In the genomic region with DNA sequence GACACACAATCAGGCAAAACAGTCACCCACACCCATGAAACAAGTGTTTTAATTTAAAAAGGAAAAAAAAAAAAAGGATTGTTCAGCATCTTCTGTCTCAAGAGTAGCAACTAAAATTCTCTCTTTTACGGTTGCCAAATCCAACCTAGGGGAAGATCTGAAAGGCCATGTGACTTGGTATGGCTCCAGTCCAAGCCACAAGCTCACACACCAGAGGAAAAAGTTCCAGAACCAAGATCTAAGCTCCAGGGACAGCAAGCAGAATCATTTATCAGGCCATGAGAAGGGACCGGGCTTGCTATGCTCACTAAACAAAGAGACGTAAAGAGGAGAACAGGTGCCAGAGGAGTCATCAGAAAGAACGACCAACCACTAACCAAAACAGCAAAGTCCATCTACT, we compare ENCODE assay signal across 9 mouse cellular contexts. TPM values are rescaled to one million over a fixed set of nuclear protein-coding genes. Genes with fewer than 3 reads are reported as not detected.
DNase-seq lines count a peak whose midpoint lies in the region; ATAC-seq and TF ChIP-seq lines count a peak whose summit lies in the region.
"Had no signal": no experiment of that assay in that cellular context is flagged by ENCODE, and none has a peak within 500 bp of the region (broad histone marks: within the 10 kb centered on the region; RNA-seq: fewer than 3 reads in every experiment).

No protein-coding gene starts in this region.

- H3K27ac ChIP-seq in hindbrain, embryonic 11.5 days (ENCODE audit: low read depth, low read length): no peak overlapping the region
- no peak overlapping the region for H3K27ac ChIP-seq in liver, embryonic 14.5 days
- H3K27ac ChIP-seq in stomach, embryonic 14.5 days (ENCODE audit: low read length): peak overlapping the region; percentile 33; the same call in 1 of the 2 replicates

- no peaks in the 10 kb centered on the region for H3K27me3 ChIP-seq in erythroblast, embryonic 14.5 days (ENCODE audit: control insufficient read depth)
- no peaks in the 10 kb centered on the region for H3K27me3 ChIP-seq in hindbrain, embryonic 11.5 days (ENCODE audit: control insufficient read depth, insufficient read depth, low read length)
- no peaks in the 10 kb centered on the region for H3K27me3 ChIP-seq in liver, embryonic 14.5 days (ENCODE audit: control insufficient read depth, insufficient read depth, low read length)
- no peaks in the 10 kb centered on the region for H3K27me3 ChIP-seq in stomach, embryonic 14.5 days (ENCODE audit: control insufficient read depth, insufficient read depth, low read length)
- H3K27me3 ChIP-seq: Patski had no signal

- TF ChIP-seq POLR2A in brain, embryonic 14.5 days (IDR thresholded peaks at IDR 0.05; ENCODE audit: borderline replicate concordance, extremely low read depth, insufficient read depth, insufficient read length, poor library complexity, severe bottlenecking): no peak

- peaks cover 49% of the 10 kb centered on the region for H3K4me1 ChIP-seq in erythroblast, embryonic 14.5 days (ENCODE audit: control insufficient read depth)
- H3K4me1 ChIP-seq in hindbrain, embryonic 11.5 days (replicated peaks; ENCODE audit: control insufficient read depth, insufficient read depth, low read length): no peaks in the 10 kb centered on the region
- peaks cover 18 to 20% of the 10 kb centered on the region in 2 experiments for H3K4me1 ChIP-seq in liver, embryonic 14.5 days (replicated peaks; ENCODE audit: control insufficient read depth in 2 of 2, insufficient read depth in 2 of 2, low read length in 1 of 2)
- peaks cover 15% of the 10 kb centered on the region; the same call in 1 of the 2 replicates for H3K4me1 ChIP-seq in stomach, embryonic 14.5 days (ENCODE audit: control insufficient read depth, insufficient read depth, low read length)

- DNase-seq in brain, embryonic 14.5 days (ENCODE audit: low read depth): peak; percentile 17
- DNase-seq in hindbrain, embryonic 11.5 days (ENCODE audit: low spot score): no peak
- DNase-seq in liver, embryonic 14.5 days (ENCODE audit: low read depth in 3 of 3, low spot score in 3 of 3): no peak
- no peak for DNase-seq in urinary bladder, postnatal 4 days (ENCODE audit: low spot score in 2 of 2)
- DNase-seq in layer of hippocampus, postnatal 10 days (ENCODE audit: low spot score in 2 of 2): no peak

- TF ChIP-seq CTCF in brain, embryonic 14.5 days (IDR thresholded peaks at IDR 0.05; ENCODE audit: borderline replicate concordance, extremely low read depth, insufficient read depth, insufficient read length): no peak
- TF ChIP-seq CTCF in liver, embryonic 14.5 days (IDR thresholded peaks at IDR 0.05; ENCODE audit: low read depth): no peak

- no peak for ATAC-seq in erythroblast, adult 5-6 weeks (replicated peaks; ENCODE audit: low FRiP score, poor library complexity, severe bottlenecking)
- no peak for ATAC-seq in hindbrain, embryonic 11.5 days (ENCODE audit: low FRiP score)
- ATAC-seq in liver, embryonic 14.5 days (ENCODE audit: insufficient read depth): no peak
- no peak for ATAC-seq in stomach, embryonic 14.5 days (ENCODE audit: insufficient number of reproducible peaks, insufficient read depth, low FRiP score, low read depth)
- ATAC-seq: Patski had no signal

- peak overlapping the region; percentile 88 for H3K4me3 ChIP-seq in erythroblast, embryonic 14.5 days (replicated peaks)
- peak overlapping the region; percentile 75; the same call in 1 of the 2 replicates for H3K4me3 ChIP-seq in hindbrain, embryonic 11.5 days (ENCODE audit: low read depth, low read length)
- peak overlapping the region; percentile 48 to 77 for H3K4me3 ChIP-seq in liver, embryonic 14.5 days (ENCODE audit: insufficient read depth in 1 of 2, low read depth in 2 of 2, low read length in 2 of 2)
- H3K4me3 ChIP-seq in stomach, embryonic 14.5 days (ENCODE audit: low read depth, low read length): peak overlapping the region; percentile 53; the same call in 1 of the 2 replicates

- TF ChIP-seq EP300 in liver, embryonic 14.5 days (IDR thresholded peaks at IDR 0.05; ENCODE audit: low read depth): no peak

- no peak overlapping the region for H3K9ac ChIP-seq in hindbrain, embryonic 11.5 days (ENCODE audit: low read depth, low read length)
- H3K9ac ChIP-seq in liver, embryonic 14.5 days (replicated peaks): peak overlapping the region; percentile 75
- H3K9ac ChIP-seq in stomach, embryonic 14.5 days (replicated peaks; ENCODE audit: low read depth, low read length): 0 out of 2 replicates have a peak overlapping the region, but pooled peaks have one; percentile 21

- WGBS in hindbrain, embryonic 11.5 days: 57% methylated on average over 4 of the region's 4 CpGs
- 27% methylated on average over 4 of the region's 4 CpGs for whole genome bisulfite sequencing in liver, embryonic 14.5 days (ENCODE audit: insufficient replicate concordance)
- WGBS in stomach, embryonic 14.5 days: 24% methylated on average over 4 of the region's 4 CpGs

- H3K9me3 ChIP-seq in erythroblast, embryonic 14.5 days (ENCODE audit: control insufficient read depth, low read length): no peaks in the 10 kb centered on the region
- no peaks in the 10 kb centered on the region for H3K9me3 ChIP-seq in hindbrain, embryonic 11.5 days (ENCODE audit: control insufficient read depth, low read length)
- H3K9me3 ChIP-seq in liver, embryonic 14.5 days (ENCODE audit: control insufficient read depth, low read length): no peaks in the 10 kb centered on the region
- H3K9me3 ChIP-seq in stomach, embryonic 14.5 days (ENCODE audit: control insufficient read depth, low read depth, low read length): no peaks in the 10 kb centered on the region

- peaks cover 27% of the 10 kb centered on the region for H3K36me3 ChIP-seq in erythroblast, embryonic 14.5 days (ENCODE audit: control insufficient read depth)
- no peaks in the 10 kb centered on the region for H3K36me3 ChIP-seq in hindbrain, embryonic 11.5 days (ENCODE audit: control insufficient read depth, insufficient read depth, low read length)
- no peaks in the 10 kb centered on the region for H3K36me3 ChIP-seq in liver, embryonic 14.5 days (replicated peaks; ENCODE audit: control insufficient read depth, insufficient read depth, low read depth)
- H3K36me3 ChIP-seq in stomach, embryonic 14.5 days (ENCODE audit: control insufficient read depth, insufficient read depth, low read length): no peaks in the 10 kb centered on the region

- peak overlapping the region; percentile 32 for H3K4me2 ChIP-seq in hindbrain, embryonic 11.5 days (replicated peaks; ENCODE audit: low read depth, low read length)
- H3K4me2 ChIP-seq in liver, embryonic 14.5 days (ENCODE audit: low read depth): peak overlapping the region; percentile 68
- H3K4me2 ChIP-seq in stomach, embryonic 14.5 days (replicated peaks; ENCODE audit: low read depth, low read length): peak overlapping the region; percentile 65

RNA-seq across cellular contexts. Expression of gene Fam53a, which starts 1.5 kb away (rescaled TPM):
- 5.3 and 5.7 TPM in 2 replicates for polyA plus RNA-seq in erythroblast, embryonic 14.5 days (2012)
- total RNA-seq in erythroblast, adult 5-6 weeks (2015; ENCODE audit: low replicate concordance): 3.3 and 6.1 TPM in 2 replicates
- total RNA-seq in erythroblast, adult 5-6 weeks (2017; ENCODE audit: low replicate concordance): 2.5 and 3.3 TPM in 2 replicates
- polyA plus RNA-seq in brain, embryonic 14.5 days (2012; rRNA removed): 17.9 and 19.9 TPM in 2 replicates
- polyA plus RNA-seq in hindbrain, embryonic 11.5 days (2014; fragmentation: Nextera tagmentation; extraction: Ambion mirVana): 50.3 and 52.3 TPM in 2 replicates
- polyA plus RNA-seq in liver, embryonic 14.5 days (2012; rRNA removed): 7.3 and 7.9 TPM in 2 replicates
- polyA plus RNA-seq in liver, embryonic 14.5 days (2014; fragmentation: Nextera tagmentation; extraction: Ambion mirVana): 17.9 and 21.9 TPM in 2 replicates
- 66.0 and 66.8 TPM in 2 replicates for polyA plus RNA-seq in stomach, embryonic 14.5 days (2014; fragmentation: Nextera tagmentation; extraction: Ambion mirVana)
- total RNA-seq in layer of hippocampus, postnatal 10 days (2021): 10 to 100 TPM; 20.4 to 24.0 TPM

RNA-seq across cellular contexts. Expression of gene Gm9903, which starts 1.8 kb away (rescaled TPM):
- not detected in 2 replicates for polyA plus RNA-seq in erythroblast, embryonic 14.5 days (2012)
- not detected in 2 replicates for total RNA-seq in erythroblast, adult 5-6 weeks (2015; ENCODE audit: low replicate concordance)
- not detected in 2 replicates for total RNA-seq in erythroblast, adult 5-6 weeks (2017; ENCODE audit: low replicate concordance)
- polyA plus RNA-seq in brain, embryonic 14.5 days (2012; rRNA removed): 0.98 and 1.00 TPM in 2 replicates
- polyA plus RNA-seq in hindbrain, embryonic 11.5 days (2014; fragmentation: Nextera tagmentation; extraction: Ambion mirVana): 0.66 and 0.94 TPM in 2 replicates
- polyA plus RNA-seq in liver, embryonic 14.5 days (2012; rRNA removed): 0.06 and 0.18 TPM in 2 replicates
- polyA plus RNA-seq in liver, embryonic 14.5 days (2014; fragmentation: Nextera tagmentation; extraction: Ambion mirVana): not detected in 2 replicates
- 0.32 and 0.42 TPM in 2 replicates for polyA plus RNA-seq in stomach, embryonic 14.5 days (2014; fragmentation: Nextera tagmentation; extraction: Ambion mirVana)
- total RNA-seq in layer of hippocampus, postnatal 10 days (2021): under 1 TPM in 1 of 2 experiments, not detected in 1; 0.73 TPM

RNA-seq across cellular contexts. Expression of gene Slbp, which starts 24.4 kb away (rescaled TPM):
- polyA plus RNA-seq in erythroblast, embryonic 14.5 days (2012): 70.9 and 94.3 TPM in 2 replicates
- total RNA-seq in erythroblast, adult 5-6 weeks (2015; ENCODE audit: low replicate concordance): 123 and 133 TPM in 2 replicates
- total RNA-seq in erythroblast, adult 5-6 weeks (2017; ENCODE audit: low replicate concordance): 192 and 271 TPM in 2 replicates
- 66.6 and 72.1 TPM in 2 replicates for polyA plus RNA-seq in brain, embryonic 14.5 days (2012; rRNA removed)
- polyA plus RNA-seq in hindbrain, embryonic 11.5 days (2014; fragmentation: Nextera tagmentation; extraction: Ambion mirVana): 257 and 262 TPM in 2 replicates
- polyA plus RNA-seq in liver, embryonic 14.5 days (2012; rRNA removed): 97.1 and 155 TPM in 2 replicates
- polyA plus RNA-seq in liver, embryonic 14.5 days (2014; fragmentation: Nextera tagmentation; extraction: Ambion mirVana): 290 and 309 TPM in 2 replicates
- 223 TPM in 2 replicates for polyA plus RNA-seq in stomach, embryonic 14.5 days (2014; fragmentation: Nextera tagmentation; extraction: Ambion mirVana)
- total RNA-seq in layer of hippocampus, postnatal 10 days (2021): 10 to 100 TPM; 28.7 to 31.7 TPM

RNA-seq across cellular contexts. Expression of gene Tacc3, which starts 30.0 kb away (rescaled TPM):
- polyA plus RNA-seq in erythroblast, embryonic 14.5 days (2012): 9.4 and 11.6 TPM in 2 replicates
- 58.2 and 84.0 TPM in 2 replicates for total RNA-seq in erythroblast, adult 5-6 weeks (2015; ENCODE audit: low replicate concordance)
- total RNA-seq in erythroblast, adult 5-6 weeks (2017; ENCODE audit: low replicate concordance): 72.4 and 139 TPM in 2 replicates
- polyA plus RNA-seq in brain, embryonic 14.5 days (2012; rRNA removed): 33.1 and 48.6 TPM in 2 replicates
- polyA plus RNA-seq in hindbrain, embryonic 11.5 days (2014; fragmentation: Nextera tagmentation; extraction: Ambion mirVana): 232 and 255 TPM in 2 replicates
- polyA plus RNA-seq in liver, embryonic 14.5 days (2012; rRNA removed): 50.4 and 69.1 TPM in 2 replicates
- polyA plus RNA-seq in liver, embryonic 14.5 days (2014; fragmentation: Nextera tagmentation; extraction: Ambion mirVana): 138 and 152 TPM in 2 replicates
- polyA plus RNA-seq in stomach, embryonic 14.5 days (2014; fragmentation: Nextera tagmentation; extraction: Ambion mirVana): 168 and 174 TPM in 2 replicates
- 10 to 100 TPM; 12.4 to 14.1 TPM for total RNA-seq in layer of hippocampus, postnatal 10 days (2021)

RNA-seq across cellular contexts. Expression of gene Tmem129, which starts 30.2 kb away (rescaled TPM):
- 1.2 and 2.2 TPM in 2 replicates for polyA plus RNA-seq in erythroblast, embryonic 14.5 days (2012)
- total RNA-seq in erythroblast, adult 5-6 weeks (2015; ENCODE audit: low replicate concordance): 10.0 and 12.3 TPM in 2 replicates
- total RNA-seq in erythroblast, adult 5-6 weeks (2017; ENCODE audit: low replicate concordance): 10.1 and 14.2 TPM in 2 replicates
- polyA plus RNA-seq in brain, embryonic 14.5 days (2012; rRNA removed): 27.8 and 40.9 TPM in 2 replicates
- 37.2 and 39.0 TPM in 2 replicates for polyA plus RNA-seq in hindbrain, embryonic 11.5 days (2014; fragmentation: Nextera tagmentation; extraction: Ambion mirVana)
- 17.4 and 17.7 TPM in 2 replicates for polyA plus RNA-seq in liver, embryonic 14.5 days (2012; rRNA removed)
- 19.4 and 22.1 TPM in 2 replicates for polyA plus RNA-seq in liver, embryonic 14.5 days (2014; fragmentation: Nextera tagmentation; extraction: Ambion mirVana)
- polyA plus RNA-seq in stomach, embryonic 14.5 days (2014; fragmentation: Nextera tagmentation; extraction: Ambion mirVana): 36.3 and 39.8 TPM in 2 replicates
- 10 to 100 TPM; 21.4 to 22.4 TPM for total RNA-seq in layer of hippocampus, postnatal 10 days (2021)
